Mouse (Mus musculus): ENCODE results near the gene Lpin3. TPM values are rescaled to one million over a fixed set of nuclear protein-coding genes. Genes with fewer than 3 reads are reported as not detected.

Gene Lpin3
- total RNA-seq, 2 experiments from 2014 or later, result 5.9 to 7.0 TPM

- DNase-seq, result peak; percentile 27 to 50
- intact Hi-C loops (cut with DNase I), result no loop called here
Measured at GRCm38 (mm10) chr2:160925203-160925602, 44.7 kb downstream of the Lpin3 start.

- intact Hi-C loops (cut with DNase I), result no loop called here
Measured at GRCm38 (mm10) chr2:160931378-160931777, 50.9 kb downstream of the Lpin3 start.

GRCm38 (mm10) chr2:160932325-160932724, 51.9 kb downstream of the Lpin3 start:
- DNase-seq, result peak; percentile 35 to 44

More at GRCm38 (mm10) chr2:160931378-160931777, 50.9 kb downstream of the Lpin3 start:
- no peak for DNase-seq

GRCm38 (mm10) chr2:160932981-160933380, 52.5 kb downstream of the Lpin3 start:
- intact Hi-C loops (cut with DNase I), result no loop called here
- DNase-seq, result no peak

More at GRCm38 (mm10) chr2:160932325-160932724, 51.9 kb downstream of the Lpin3 start:
- intact Hi-C loops (cut with DNase I), result no loop called here

- intact Hi-C loops (cut with DNase I), result no loop called here
Measured at GRCm38 (mm10) chr2:160933890-160934289, 53.4 kb downstream of the Lpin3 start.

GRCm38 (mm10) chr2:160934451-160934850, 54.0 kb downstream of the Lpin3 start:
- no peak for DNase-seq
- intact Hi-C loops (cut with DNase I), result no loop called here

More at GRCm38 (mm10) chr2:160933890-160934289, 53.4 kb downstream of the Lpin3 start:
- DNase-seq, result no peak

- intact Hi-C loops (cut with DNase I), result loop anchor here (2.0 kb wide), 1 partner anchor 342 kb away; no protein-coding TSS in a partner anchor
- peak in 1 of 2 experiments; percentile 39 for DNase-seq
Measured at GRCm38 (mm10) chr2:160940930-160941709, 60.6 kb downstream of the Lpin3 start.

- DNase-seq, result no peak
- intact Hi-C loops (cut with DNase I), result no loop called here
Measured at GRCm38 (mm10) chr2:160942443-160942842, 62.0 kb downstream of the Lpin3 start.

- no peak for DNase-seq
- intact Hi-C loops (cut with DNase I), result no loop called here
Measured at GRCm38 (mm10) chr2:160951595-160951994, 71.1 kb downstream of the Lpin3 start.

GRCm38 (mm10) chr2:160953131-160953873, 72.8 kb downstream of the Lpin3 start:
- intact Hi-C loops (cut with DNase I), result no loop called here
- no peak for DNase-seq

GRCm38 (mm10) chr2:160954541-160954940, 74.1 kb downstream of the Lpin3 start:
- no peak for DNase-seq
- intact Hi-C loops (cut with DNase I), result no loop called here

GRCm38 (mm10) chr2:160955331-160955730, 74.9 kb downstream of the Lpin3 start:
- intact Hi-C loops (cut with DNase I), result no loop called here
- DNase-seq, result peak in 1 of 2 experiments; percentile 33

Other genes with a start within 250 kb of the Lpin3 start
- gene Top1, start 234.8 kb upstream of the Lpin3 start, total RNA-seq (2021), result 10 to 100 TPM; 59.1 to 60.9 TPM
- gene Plcg1, start 149.4 kb upstream of the Lpin3 start, total RNA-seq (2021), result 10 to 100 TPM; 85.7 to 94.4 TPM
- gene Zhx3, start 7.7 kb upstream of the Lpin3 start, total RNA-seq (2021), result 10 to 100 TPM; 54.3 to 59.2 TPM
- gene Emilin3, start 31.7 kb downstream of the Lpin3 start, total RNA-seq (2021), result 10 to 100 TPM in 1 of 2 experiments, 1 to 10 TPM in 1; 8.9 to 10.2 TPM
- gene Chd6, start 228.4 kb downstream of the Lpin3 start, total RNA-seq (2021), result 10 to 100 TPM; 87.6 to 95.7 TPM

All from heart, postnatal 14 days (tissue).